Mouse (Mus musculus) CH12.LX (cell line): Measurements from ENCODE around the gene Slc9a4. TPM values are rescaled to one million over a fixed set of nuclear protein-coding genes. Genes with fewer than 3 reads are reported as not detected.
A peak's percentile ranks its signal among the peaks of the same experiment; 100 is the strongest.

ENCODE experiments used
- DNase-seq: peaks from one replicate; pipeline ENCODE4 v3.0.0-alpha.2; 2013; ENCODE audit errors: extremely low read depth
- H3K27ac ChIP-seq: 2 replicates; pipeline ENCODE4 v1.5.1; 2012; ENCODE audit warnings: low read depth, mild to moderate bottlenecking, control low read depth, moderate library complexity; ENCODE audit not compliant: insufficient read depth
- H3K27me3 ChIP-seq: replicated peaks from 2 replicates; pipeline ENCODE3; 2012; ENCODE audit warnings: inconsistent platforms
- H3K36me3 ChIP-seq, 2 experiments: replicated peaks in 1 of 2; 2 replicates each; pipeline versions ENCODE3 to v1.6.1; 2012; ENCODE audit warnings: inconsistent platforms in 1 of 2, low read length in 1 of 2, mild to moderate bottlenecking in 1 of 2, mixed read lengths in 1 of 2, moderate library complexity in 1 of 2; ENCODE audit not compliant: control insufficient read depth in 1 of 2, insufficient read depth in 1 of 2
- H3K4me1 ChIP-seq, 2 experiments: 2 replicates each; pipeline ENCODE4 v1.6.1; 2012; ENCODE audit warnings: inconsistent platforms in 1 of 2, moderate library complexity in 1 of 2; ENCODE audit not compliant: insufficient read depth in 2 of 2, control insufficient read depth in 1 of 2
- H3K4me2 ChIP-seq: 2 replicates; pipeline ENCODE4 v1.6.1; 2012; ENCODE audit warnings: low read depth, mild to moderate bottlenecking, control low read depth; ENCODE audit not compliant: poor library complexity, insufficient read depth, severe bottlenecking
- H3K4me3 ChIP-seq, 3 experiments: fragments of 150-350 bp in 1 of 3; sonication (generic) in 1 of 3; replicated peaks in 1 of 3; 2 replicates each; pipeline versions ENCODE3 to v1.5.1; 2011 to 2012; ENCODE audit warnings: low read depth in 2 of 3, low read length in 2 of 3, mild to moderate bottlenecking in 2 of 3, moderate library complexity in 2 of 3, control low read depth in 1 of 3, improper control_type of control experiment in 1 of 3, inconsistent platforms in 1 of 3, mixed read lengths in 1 of 3; ENCODE audit not compliant: poor library complexity in 1 of 3
- H3K79me2 ChIP-seq: replicated peaks from 2 replicates; pipeline ENCODE4 v1.6.1; 2012; ENCODE audit warnings: mild to moderate bottlenecking, moderate library complexity; ENCODE audit not compliant: control insufficient read depth, poor library complexity, insufficient read depth, severe bottlenecking; ENCODE audit errors: extremely low read depth
- H3K9ac ChIP-seq: 2 replicates; pipeline ENCODE4 v1.6.1; 2012; ENCODE audit warnings: low read depth, mild to moderate bottlenecking, control low read depth, moderate library complexity; ENCODE audit not compliant: insufficient read depth
- H3K9me3 ChIP-seq: replicated peaks from 2 replicates; pipeline ENCODE3; 2012; ENCODE audit warnings: low read length, inconsistent platforms, mixed read lengths
- BHLHE40 ChIP-seq: IDR thresholded peaks from 2 replicates; pipeline ENCODE4 v1.6.1; 2011; ENCODE audit warnings: mild to moderate bottlenecking, low read depth, low read length, improper control_type of control experiment
- CTCF ChIP-seq, 2 experiments: IDR thresholded peaks in 1 of 2; conservative IDR thresholded peaks in 1 of 2; 2 replicates each; pipeline ENCODE4 v1.5.1; 2011 to 2012; ENCODE audit warnings: low read depth in 2 of 2, low read length in 2 of 2, improper control_type of control experiment in 1 of 2, inconsistent platforms in 1 of 2, mild to moderate bottlenecking in 1 of 2, moderate library complexity in 1 of 2
- dilution Hi-C: fragments of 300-500 bp; cut with MboI; formaldehyde crosslinking; loops from 2 replicates; pipeline ENCODE4 v1.14.3; 2020; ENCODE audit warnings: low sequenced_read_pairs; ENCODE audit not compliant: extremely low pct_unique_long_range_greater_than_20kb, extremely low pct_ligation_motif_present
- in situ Hi-C: fragments of 300-500 bp; cut with MboI; formaldehyde crosslinking; loops from 3 replicates; pipeline ENCODE4 v1.14.3; 2019; ENCODE audit warnings: low sequenced_read_pairs, low pct_ligation_motif_present, low pct_unique_long_range_greater_than_20kb, mixed read lengths
- polyA plus RNA-seq: library from polyadenylated mRNA; unstranded; fragments of >175 nt; gene quantifications from 2 replicates; pipeline ENCODE4 v1.2.1, GENCODE M21; 2012; ENCODE audit warnings: low read depth; ENCODE audit not compliant: insufficient read length
- total RNA-seq, 2 experiments: library from RNA; depleted of rRNA; stranded (reverse); fragments of 300-350 nt in 1 of 2; fragments of >200 nt in 1 of 2; gene quantifications; 2 replicates each; pipeline ENCODE4 v1.2.3; 2012 to 2014

The Slc9a4 gene
- total and polyA plus RNA-seq, 3 experiments = 0.07 to 0.31 TPM; not detected in 1

GRCm38 (mm10) chr1:40677306-40677705, 97.4 kb downstream of the Slc9a4 start:
- no peaks in the 10 kb centered on the region for H3K36me3 ChIP-seq
- peaks cover 17% of the 10 kb centered on the region for H3K9me3 ChIP-seq
- no peak overlapping the region for H3K4me2 ChIP-seq
- no peak overlapping the region for H3K9ac ChIP-seq
- no peak for DNase-seq
- dilution Hi-C loops (no loop called here), in situ Hi-C loops (no loop called here)
- H3K4me3 ChIP-seq = no peak overlapping the region
- TF ChIP-seq CTCF (conservative IDR thresholded peaks at IDR 0.05 in 1 of 2, IDR thresholded peaks at IDR 0.05 in 1 of 2; ENCODE audit: low read depth in 2 of 2, low read length in 2 of 2) (peak in 1 of 2 experiments; percentile 4; a peak in 1 of 4 replicates), BHLHE40 (no peak)
- no peak overlapping the region for H3K27ac ChIP-seq
- no peaks in the 10 kb centered on the region for H3K27me3 ChIP-seq
- no peaks in the 10 kb centered on the region for H3K4me1 ChIP-seq
- H3K79me2 ChIP-seq = no peaks in the 10 kb centered on the region

Other genes with a start within 250 kb of the Slc9a4 start
- gene Il1rl1, start 150.5 kb upstream of the Slc9a4 start, total RNA-seq (2012; rRNA removed) = 0.13 TPM in 1 of 2 replicates, not detected in the other
- not detected in 2 replicates for gene Il1rl1, start 150.5 kb upstream of the Slc9a4 start, total RNA-seq (2014; rRNA removed)
- not detected in 2 replicates for gene Il1rl1, start 150.5 kb upstream of the Slc9a4 start, polyA plus RNA-seq
- 0.04 and 0.13 TPM in 2 replicates for gene Il18r1, start 114.5 kb upstream of the Slc9a4 start, total RNA-seq (2012; rRNA removed)
- not detected in 2 replicates for gene Il18r1, start 114.5 kb upstream of the Slc9a4 start, total RNA-seq (2014; rRNA removed)
- gene Il18r1, start 114.5 kb upstream of the Slc9a4 start, polyA plus RNA-seq = not detected in 2 replicates
- 0.84 and 1.1 TPM in 2 replicates for gene Il18rap, start 64.7 kb upstream of the Slc9a4 start, total RNA-seq (2012; rRNA removed)
- gene Il18rap, start 64.7 kb upstream of the Slc9a4 start, total RNA-seq (2014; rRNA removed) = 2.2 and 2.5 TPM in 2 replicates
- 3.0 and 5.9 TPM in 2 replicates for gene Il18rap, start 64.7 kb upstream of the Slc9a4 start, polyA plus RNA-seq
- not detected in 2 replicates for gene Slc9a2, start 100.5 kb downstream of the Slc9a4 start, total RNA-seq (2012; rRNA removed)
- not detected in 2 replicates for gene Slc9a2, start 100.5 kb downstream of the Slc9a4 start, total RNA-seq (2014; rRNA removed)
- not detected in 2 replicates for gene Slc9a2, start 100.5 kb downstream of the Slc9a4 start, polyA plus RNA-seq
- gene Mfsd9, start 210.6 kb downstream of the Slc9a4 start, total RNA-seq (2012; rRNA removed) = not detected in 2 replicates
- gene Mfsd9, start 210.6 kb downstream of the Slc9a4 start, total RNA-seq (2014; rRNA removed) = not detected in 2 replicates
- not detected in 2 replicates for gene Mfsd9, start 210.6 kb downstream of the Slc9a4 start, polyA plus RNA-seq
- gene Tmem182, start 225.5 kb downstream of the Slc9a4 start, total RNA-seq (2012; rRNA removed) = not detected in 2 replicates
- gene Tmem182, start 225.5 kb downstream of the Slc9a4 start, total RNA-seq (2014; rRNA removed) = not detected in 2 replicates
- not detected in 2 replicates for gene Tmem182, start 225.5 kb downstream of the Slc9a4 start, polyA plus RNA-seq